Mouse (Mus musculus) stomach, postnatal 0 days (tissue): ENCODE measurements around the gene Lpp. TPM values are rescaled to one million over a fixed set of nuclear protein-coding genes. Genes with fewer than 3 reads are reported as not detected.

Experiments used
- ATAC-seq: fragments of 200-750 bp; cut with Nextera tagmentation; 2 replicates; pipeline ENCODE4 v1.8.0; 2017; ENCODE audit not compliant: low FRiP score, low TSS enrichment
- DNase-seq: peaks from one replicate; pipeline ENCODE4 v3.0.0-alpha.2; 2016; ENCODE audit warnings: low spot score
- H3K27ac ChIP-seq: fragments of 300-500 bp; sonication (generic); replicated peaks from 2 replicates; pipeline ENCODE4 v1.5.1; 2014; ENCODE audit warnings: mild to moderate bottlenecking, control low read depth
- H3K27me3 ChIP-seq: fragments of 300-500 bp; sonication (generic); 2 replicates; pipeline ENCODE4 v1.6.1; 2014; ENCODE audit warnings: low read length; ENCODE audit not compliant: control insufficient read depth, insufficient read depth
- H3K36me3 ChIP-seq: fragments of 300-500 bp; sonication (generic); 2 replicates; pipeline ENCODE4 v1.6.1; 2014; ENCODE audit warnings: low read length, mixed read lengths; ENCODE audit not compliant: control insufficient read depth, insufficient read depth
- H3K4me1 ChIP-seq: fragments of 300-500 bp; sonication (generic); replicated peaks from 2 replicates; pipeline ENCODE4 v1.6.1; 2014; ENCODE audit warnings: antibody characterized with exemption; ENCODE audit not compliant: control insufficient read depth, insufficient read depth
- H3K4me2 ChIP-seq: fragments of 300-500 bp; sonication (generic); replicated peaks from 2 replicates; pipeline ENCODE4 v1.6.1; 2014; ENCODE audit warnings: low read depth, mild to moderate bottlenecking, control low read depth, moderate library complexity
- H3K4me3 ChIP-seq: fragments of 300-500 bp; sonication (generic); 2 replicates; pipeline ENCODE4 v1.5.1; 2014; ENCODE audit warnings: low read depth, low read length, control low read depth
- H3K9ac ChIP-seq: fragments of 300-500 bp; sonication (generic); 2 replicates; pipeline ENCODE4 v1.6.1; 2014; ENCODE audit warnings: mild to moderate bottlenecking, low read length, control low read depth, mixed read lengths
- H3K9me3 ChIP-seq: fragments of 300-500 bp; sonication (generic); 2 replicates; pipeline ENCODE4 v1.6.1; 2016; ENCODE audit warnings: low read length; ENCODE audit not compliant: control insufficient read depth
- CTCF ChIP-seq: IDR thresholded peaks from 2 replicates; pipeline ENCODE4 v1.5.1; 2016; ENCODE audit warnings: antibody characterized with exemption, low read depth, mild to moderate bottlenecking, moderate library complexity
- EP300 ChIP-seq: optimal IDR thresholded peaks from 2 replicates; pipeline ENCODE3; 2016; ENCODE audit warnings: antibody characterized with exemption
- WGBS: fragments of 180-500 bp; shearing (Covaris S2); extraction: QIAGEN DNeasy Blood & Tissue Kit; methylation state at CpG from one replicate; pipeline ENCODE4 v1.1.7; 2014; 5-methylcytosine and 5-hydroxymethylcytosine counted together
- polyA plus RNA-seq: library from polyadenylated mRNA; unstranded; fragments of >200 nt; fragmentation: Nextera tagmentation; extraction: Ambion mirVana; gene quantifications from 2 replicates; pipeline ENCODE4 v1.2.1, GENCODE M21; 2015

Gene Lpp
- polyA plus RNA-seq, 1 experiment from 2014 or later: 51.3 TPM

DNA sequence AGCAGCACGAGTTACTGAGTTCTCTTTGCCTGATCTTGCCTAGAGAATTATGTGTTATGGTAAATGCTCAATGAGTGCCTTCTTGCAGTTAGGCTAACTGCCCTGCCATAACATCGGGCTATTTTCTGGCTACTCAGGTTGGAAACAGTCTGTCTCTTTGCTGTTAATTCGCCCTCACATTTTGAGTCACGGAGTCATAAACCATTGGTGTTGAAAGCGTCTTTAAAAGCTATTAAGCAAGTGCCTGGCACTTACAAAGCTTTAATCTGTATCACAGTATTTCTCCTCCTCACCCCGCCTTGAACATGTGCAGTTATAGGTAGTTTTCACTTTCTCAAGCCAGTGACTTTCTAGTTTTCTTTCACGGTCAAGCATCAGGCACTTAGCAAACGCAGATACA lies 250.8 kb downstream of the Lpp start:
- no peak overlapping the region for H3K4me2 ChIP-seq
- WGBS: 76% methylated on average over 8 of the region's 8 CpGs
- no peaks in the 10 kb centered on the region for H3K27me3 ChIP-seq
- H3K9ac ChIP-seq: no peak overlapping the region
- no peaks in the 10 kb centered on the region for H3K9me3 ChIP-seq
- no peak overlapping the region for H3K4me3 ChIP-seq
- 0 out of 2 replicates have a peak, but pooled peaks cover 3% of the 10 kb centered on the region for H3K4me1 ChIP-seq
- ATAC-seq (no peak), DNase-seq (no peak)
- H3K27ac ChIP-seq: no peak overlapping the region
- H3K36me3 ChIP-seq: no peaks in the 10 kb centered on the region
- TF ChIP-seq CTCF (no peak), EP300 (no peak)

GRCm38 (mm10) chr16:24644760-24645406 lies 251.6 kb downstream of the Lpp start:
- Histone ChIP-seq H3K36me3 (no peaks in the 10 kb centered on the region), H3K27me3 (no peaks in the 10 kb centered on the region), H3K4me1 (0 out of 2 replicates have a peak, but pooled peaks cover 3% of the 10 kb centered on the region), H3K9me3 (no peaks in the 10 kb centered on the region), H3K4me2 (no peak overlapping the region), H3K9ac (no peak overlapping the region), H3K27ac (no peak overlapping the region), H3K4me3 (no peak overlapping the region)
- DNase-seq (no peak), ATAC-seq (no peak)
- TF ChIP-seq CTCF: no peak
- no peak for TF ChIP-seq EP300
- 79% methylated on average over 4 of the region's 4 CpGs for WGBS

DNA sequence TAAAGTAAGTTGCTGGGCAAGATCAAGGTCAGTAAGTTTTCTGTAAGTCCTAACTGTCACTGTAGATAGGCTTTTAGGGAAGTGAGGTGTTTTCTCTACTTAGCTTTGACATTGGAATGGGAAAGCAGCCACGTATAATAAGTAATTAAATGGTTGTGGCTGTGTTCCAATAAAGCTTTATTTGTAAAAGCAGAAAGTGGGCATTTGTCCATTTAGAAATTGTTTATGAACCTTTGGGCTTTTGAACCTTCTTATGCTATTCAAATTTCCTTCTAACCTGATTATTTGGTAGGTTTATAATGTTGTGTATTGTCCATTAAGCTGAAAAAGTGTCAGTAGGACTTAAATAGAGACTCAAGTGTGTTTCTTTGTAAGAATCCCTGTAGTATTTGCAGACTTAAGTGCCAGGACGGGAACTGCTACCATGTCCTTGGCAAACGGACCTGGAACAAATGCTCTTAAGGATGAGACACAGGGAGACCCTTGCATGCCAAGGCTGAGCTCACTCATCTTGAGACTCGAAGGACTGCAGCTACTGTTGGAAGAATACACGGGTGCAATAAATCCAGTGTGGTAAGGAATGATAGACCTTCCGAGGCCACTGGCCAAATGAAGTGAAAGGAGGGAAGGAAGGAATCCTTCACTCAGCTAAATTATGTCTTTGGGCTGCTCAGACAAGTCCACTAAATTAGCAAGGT lies 252.7 kb downstream of the Lpp start:
- DNase-seq (no peak), ATAC-seq (no peak; the same call in 1 of the 2 replicates)
- Histone ChIP-seq H3K36me3 (no peaks in the 10 kb centered on the region), H3K9me3 (no peaks in the 10 kb centered on the region), H3K9ac (no peak overlapping the region), H3K27me3 (no peaks in the 10 kb centered on the region), H3K27ac (no peak overlapping the region), H3K4me1 (0 out of 2 replicates have a peak, but pooled peaks cover 3% of the 10 kb centered on the region), H3K4me2 (no peak overlapping the region), H3K4me3 (no peak overlapping the region)
- 45% methylated on average over 6 of the region's 6 CpGs for WGBS
- no peak for TF ChIP-seq CTCF
- TF ChIP-seq EP300: no peak

DNA sequence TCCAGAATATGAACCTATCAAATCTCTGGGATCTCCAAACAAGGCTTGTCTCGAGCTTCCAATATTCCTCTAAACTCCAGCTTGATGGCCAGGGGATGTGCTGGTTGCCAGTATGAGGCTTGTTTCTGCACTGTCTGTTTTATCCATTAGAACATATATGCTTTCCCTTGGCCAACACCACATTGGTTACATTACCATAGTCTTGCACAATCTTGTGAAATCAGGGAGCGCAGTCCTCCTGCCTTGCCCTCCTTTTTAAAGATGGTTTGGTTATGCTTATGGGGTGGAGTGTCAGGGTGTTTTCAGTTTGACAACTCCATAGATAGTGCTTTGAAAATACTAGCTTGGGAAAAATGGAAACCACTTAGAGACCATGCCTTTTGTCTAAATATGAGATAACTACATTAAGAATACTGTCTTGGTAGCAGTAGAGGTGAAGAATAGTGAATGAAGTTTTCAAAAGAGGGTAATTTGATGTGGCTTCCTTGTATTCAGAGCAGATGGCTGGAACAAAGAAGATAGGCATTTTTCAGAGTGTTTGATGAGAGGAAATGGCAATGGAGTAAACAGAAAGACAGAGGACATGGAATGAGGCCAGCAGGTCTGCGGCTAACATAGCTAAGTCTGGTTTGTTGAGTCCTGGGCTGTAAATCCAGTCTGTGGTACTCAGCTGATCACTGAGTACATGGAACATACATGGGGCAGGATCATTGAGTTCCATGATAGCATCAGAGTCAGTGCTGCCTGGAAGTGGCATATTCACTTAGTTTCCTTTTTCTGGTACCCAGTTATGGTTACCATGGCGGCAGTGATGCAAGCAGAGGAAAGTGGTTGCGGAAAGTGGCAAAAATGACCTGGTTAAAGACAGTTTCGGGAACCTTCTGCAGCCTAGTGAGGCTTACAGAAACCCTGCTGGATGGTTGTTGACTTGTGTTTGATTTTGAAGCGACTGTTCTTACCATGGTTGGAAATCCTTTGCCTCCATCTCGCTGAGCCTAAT lies 258.6 kb downstream of the Lpp start:
- H3K9me3 ChIP-seq: no peaks in the 10 kb centered on the region
- ATAC-seq (no peak), DNase-seq (no peak)
- no peaks in the 10 kb centered on the region for H3K27me3 ChIP-seq
- no peak overlapping the region for H3K4me3 ChIP-seq
- H3K4me2 ChIP-seq: no peak overlapping the region
- no peaks in the 10 kb centered on the region for H3K36me3 ChIP-seq
- no peaks in the 10 kb centered on the region for H3K4me1 ChIP-seq
- WGBS: 81% methylated on average over 8 of the region's 8 CpGs
- H3K27ac ChIP-seq: no peak overlapping the region
- TF ChIP-seq CTCF (no peak), EP300 (no peak)
- no peak overlapping the region for H3K9ac ChIP-seq

- ATAC-seq (no peak), DNase-seq (no peak)
- H3K4me3 ChIP-seq: no peak overlapping the region
- no peak overlapping the region for H3K27ac ChIP-seq
- no peaks in the 10 kb centered on the region for H3K27me3 ChIP-seq
- no peaks in the 10 kb centered on the region for H3K9me3 ChIP-seq
- H3K9ac ChIP-seq: no peak overlapping the region
- H3K4me2 ChIP-seq: no peak overlapping the region
- 61% methylated on average over 5 of the region's 5 CpGs for WGBS
- TF ChIP-seq CTCF: no peak
- no peak for TF ChIP-seq EP300
- H3K36me3 ChIP-seq: no peaks in the 10 kb centered on the region
- H3K4me1 ChIP-seq: no peaks in the 10 kb centered on the region
These were observed 259.7 kb downstream of the Lpp start for GRCm38 (mm10) chr16:24653041-24653440.
